Mouse (Mus musculus) liver, embryonic 14.5 days (tissue): ENCODE data around the gene Add3. TPM values are rescaled to one million over a fixed set of nuclear protein-coding genes. Genes with fewer than 3 reads are reported as not detected.

ENCODE experiments used
- ATAC-seq: fragments of 200-750 bp; cut with Nextera tagmentation; 2 replicates; pipeline ENCODE4 v1.8.0; 2017; ENCODE audit warnings: moderate number of reproducible peaks, mild to moderate bottlenecking, moderate library complexity; ENCODE audit not compliant: insufficient read depth
- DNase-seq, 3 experiments: peaks; one replicate each; pipeline ENCODE4 v3.0.0-alpha.2; 2012 to 2013; ENCODE audit warnings: low read depth in 3 of 3, low spot score in 3 of 3
- H3K27ac ChIP-seq: fragments of 300-500 bp; sonication (generic); 2 replicates; pipeline ENCODE4 v1.5.1; 2014; ENCODE audit warnings: moderate library complexity, mild to moderate bottlenecking, control low read depth, inconsistent platforms
- H3K27me3 ChIP-seq: fragments of 300-500 bp; sonication (generic); 2 replicates; pipeline ENCODE4 v1.6.1; 2014; ENCODE audit warnings: mild to moderate bottlenecking, low read length, moderate library complexity; ENCODE audit not compliant: control insufficient read depth, insufficient read depth
- H3K36me3 ChIP-seq: fragments of 300-500 bp; sonication (generic); replicated peaks from 2 replicates; pipeline ENCODE4 v1.6.1; 2014; ENCODE audit warnings: low read depth; ENCODE audit not compliant: control insufficient read depth, insufficient read depth
- H3K4me1 ChIP-seq, 2 experiments: fragments of 200-500 bp in 1 of 2; fragments of 300-500 bp in 1 of 2; sonication (generic) in 1 of 2; replicated peaks; 2 replicates each; pipeline ENCODE4 v1.6.1; 2012 to 2014; ENCODE audit warnings: antibody characterized with exemption in 1 of 2, inconsistent platforms in 1 of 2, low read length in 1 of 2; ENCODE audit not compliant: control insufficient read depth in 2 of 2, insufficient read depth in 2 of 2
- H3K4me2 ChIP-seq: fragments of 300-500 bp; sonication (generic); 2 replicates; pipeline ENCODE4 v1.6.1; 2014; ENCODE audit warnings: low read depth, mild to moderate bottlenecking, control low read depth, moderate library complexity
- H3K4me3 ChIP-seq, 2 experiments: fragments of 200-500 bp in 1 of 2; fragments of 300-500 bp in 1 of 2; sonication (generic) in 1 of 2; 2 replicates each; pipeline ENCODE4 v1.5.1; 2012 to 2014; ENCODE audit warnings: low read depth in 2 of 2, low read length in 2 of 2, mild to moderate bottlenecking in 2 of 2, control low read depth in 1 of 2, inconsistent platforms in 1 of 2, moderate library complexity in 1 of 2; ENCODE audit not compliant: insufficient read depth in 1 of 2
- H3K9ac ChIP-seq: fragments of 300-500 bp; sonication (generic); replicated peaks from 2 replicates; pipeline ENCODE4 v1.6.1; 2014; ENCODE audit warnings: mild to moderate bottlenecking, control low read depth, moderate library complexity
- H3K9me3 ChIP-seq: fragments of 300-500 bp; sonication (generic); 2 replicates; pipeline ENCODE4 v1.6.1; 2016; ENCODE audit warnings: low read length, mixed read lengths; ENCODE audit not compliant: control insufficient read depth
- CTCF ChIP-seq: IDR thresholded peaks from 2 replicates; pipeline ENCODE4 v1.5.1; 2016; ENCODE audit warnings: antibody characterized with exemption, low read depth, control low read depth
- EP300 ChIP-seq: IDR thresholded peaks from 2 replicates; pipeline ENCODE4 v1.6.1; 2016; ENCODE audit warnings: antibody characterized with exemption, low read depth
- WGBS: fragments of 180-500 bp; shearing (Covaris S2); extraction: QIAGEN DNeasy Blood & Tissue Kit; methylation state at CpG from one replicate; pipeline ENCODE4 v1.1.7; 2014; ENCODE audit not compliant: insufficient replicate concordance; 5-methylcytosine and 5-hydroxymethylcytosine counted together
- polyA plus RNA-seq, 2 experiments: library from polyadenylated mRNA; depleted of rRNA in 1 of 2; stranded (reverse) in 1 of 2; unstranded in 1 of 2; fragments of >200 nt; fragmentation: Nextera tagmentation in 1 of 2; extraction: Ambion mirVana in 1 of 2; gene quantifications; 2 replicates each; pipeline versions ENCODE4 v1.2.1 to v1.2.3; 2012 to 2014

Gene Add3
- polyA plus RNA-seq, 2 experiments: 12.7 to 21.7 TPM

DNA sequence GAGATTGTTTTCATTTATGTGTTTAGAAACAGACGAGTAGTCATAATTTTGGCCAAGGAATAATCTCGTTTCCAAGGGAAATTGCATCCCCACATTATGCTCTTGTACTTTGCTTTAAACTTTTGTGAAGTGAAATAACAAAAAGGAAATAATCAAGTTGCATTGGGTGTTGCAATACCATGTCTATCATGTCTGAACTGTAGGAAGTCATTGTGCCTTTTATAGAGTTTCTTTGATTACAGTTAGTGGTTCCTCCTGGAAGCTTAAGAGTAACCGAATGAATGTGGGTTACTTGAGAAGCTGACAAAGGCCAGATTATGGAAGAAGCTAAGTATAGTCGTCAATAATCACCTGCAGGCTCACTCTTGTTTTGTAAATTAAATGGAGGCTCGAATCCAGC is 16.9 kb downstream of the Add3 start:
- Histone ChIP-seq H3K36me3 (no peaks in the 10 kb centered on the region), H3K4me3 (no peak overlapping the region), H3K27ac (no peak overlapping the region), H3K9ac (no peak overlapping the region), H3K4me2 (no peak overlapping the region), H3K9me3 (no peaks in the 10 kb centered on the region), H3K4me1 (peaks cover 2 to 12% of the 10 kb centered on the region in 2 experiments; a peak in 2 of 4 replicates), H3K27me3 (no peaks in the 10 kb centered on the region)
- WGBS: 53% methylated on average over 5 of the region's 5 CpGs
- no peak for ATAC-seq
- DNase-seq: no peak
- TF ChIP-seq EP300: no peak
- no peak for TF ChIP-seq CTCF

DNA sequence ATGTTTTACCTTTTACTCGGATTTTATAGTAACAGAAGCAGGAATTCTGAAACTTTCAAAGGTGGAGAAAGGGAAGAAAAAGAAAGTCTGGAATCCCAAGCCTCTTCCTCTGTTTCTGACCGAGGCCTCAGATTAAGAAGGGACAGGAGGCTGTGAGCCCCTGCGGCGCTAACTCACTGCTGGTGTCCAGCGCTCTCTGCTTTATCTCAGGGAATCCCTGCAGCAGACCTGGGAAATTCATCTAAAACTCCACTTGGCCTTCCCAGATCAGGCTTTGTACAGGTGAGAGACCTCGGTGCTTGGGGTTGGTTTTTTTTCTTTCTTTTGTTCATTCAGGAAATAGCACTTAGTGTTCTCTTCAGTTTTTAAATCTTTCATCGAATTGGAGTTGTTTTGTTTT is 19.1 kb downstream of the Add3 start:
- H3K4me2 ChIP-seq: no peak overlapping the region
- no peaks in the 10 kb centered on the region for H3K27me3 ChIP-seq
- ATAC-seq (no peak), DNase-seq (no peak)
- no peak overlapping the region for H3K4me3 ChIP-seq
- H3K9ac ChIP-seq: no peak overlapping the region
- no peaks in the 10 kb centered on the region for H3K9me3 ChIP-seq
- TF ChIP-seq EP300: no peak
- no peak for TF ChIP-seq CTCF
- WGBS: 69% methylated on average over 7 of the region's 7 CpGs
- H3K4me1 ChIP-seq: peaks cover 2 to 5% of the 10 kb centered on the region in 2 experiments; a peak in 2 of 4 replicates
- no peak overlapping the region for H3K27ac ChIP-seq
- H3K36me3 ChIP-seq: no peaks in the 10 kb centered on the region

GRCm38 (mm10) chr19:53162927-53163326 is 22.7 kb downstream of the Add3 start:
- TF ChIP-seq EP300 (no peak), CTCF (no peak)
- Histone ChIP-seq H3K27me3 (no peaks in the 10 kb centered on the region), H3K27ac (no peak overlapping the region), H3K36me3 (no peaks in the 10 kb centered on the region), H3K4me3 (no peak overlapping the region), H3K4me1 (0 out of 4 replicates have a peak, but pooled peaks cover 0 to 2% of the 10 kb centered on the region in 2 experiments), H3K9me3 (no peaks in the 10 kb centered on the region), H3K4me2 (no peak overlapping the region), H3K9ac (no peak overlapping the region)
- DNase-seq (no peak), ATAC-seq (no peak)
- WGBS: 46% methylated on average over 6 of the region's 6 CpGs

DNA sequence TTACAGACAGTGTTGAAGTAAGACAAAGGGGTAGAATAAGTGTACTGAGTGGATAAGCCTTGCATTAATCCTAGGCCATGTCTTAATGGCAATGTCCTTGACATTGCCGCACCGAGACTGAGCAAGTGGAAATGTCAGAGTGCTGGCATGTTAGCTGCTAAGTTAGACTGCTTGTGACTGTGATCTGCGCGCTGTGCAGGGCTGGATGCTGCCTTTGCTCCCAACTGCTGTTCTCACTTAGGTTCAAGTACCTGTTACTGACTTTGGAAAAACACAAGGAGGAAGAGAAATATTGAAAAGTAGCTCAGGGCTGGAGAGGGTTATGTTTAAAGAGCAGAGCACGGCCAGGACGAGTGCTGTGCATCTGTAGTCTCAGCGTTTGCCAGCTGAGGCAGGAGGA is 24.4 kb downstream of the Add3 start:
- Histone ChIP-seq H3K27me3 (no peaks in the 10 kb centered on the region), H3K4me2 (no peak overlapping the region), H3K4me1 (peaks cover 0 to 8% of the 10 kb centered on the region in 2 experiments; a peak in 2 of 4 replicates), H3K36me3 (no peaks in the 10 kb centered on the region), H3K27ac (no peak overlapping the region), H3K4me3 (no peak overlapping the region), H3K9me3 (no peaks in the 10 kb centered on the region), H3K9ac (no peak overlapping the region)
- 82% methylated on average over 7 of the region's 7 CpGs for WGBS
- no peak for DNase-seq
- TF ChIP-seq EP300 (no peak), CTCF (no peak)
- no peak for ATAC-seq

- no peak overlapping the region for H3K27ac ChIP-seq
- H3K9me3 ChIP-seq: no peaks in the 10 kb centered on the region
- WGBS: 57% methylated on average over 4 of the region's 4 CpGs
- no peaks in the 10 kb centered on the region for H3K27me3 ChIP-seq
- H3K4me2 ChIP-seq: no peak overlapping the region
- no peak for DNase-seq
- no peaks in the 10 kb centered on the region for H3K36me3 ChIP-seq
- no peak overlapping the region for H3K9ac ChIP-seq
- no peak overlapping the region for H3K4me3 ChIP-seq
- TF ChIP-seq CTCF: no peak
- no peak for TF ChIP-seq EP300
- peaks cover 0 to 8% of the 10 kb centered on the region in 2 experiments; a peak in 2 of 4 replicates for H3K4me1 ChIP-seq
- ATAC-seq: no peak
Observed at GRCm38 (mm10) chr19:53165305-53166240, 25.3 kb downstream of the Add3 start.
